Mouse (Mus musculus) kidney, adult 2 months (tissue): ENCODE results near the gene Lcn9.

Source experiments
- CTCF ChIP-seq: fragments of 200-500 bp; conservative IDR thresholded peaks from 2 replicates; pipeline ENCODE4 v1.5.1; 2011; ENCODE audit warnings: low read depth, mild to moderate bottlenecking, control low read depth, low read length, moderate library complexity, mixed read lengths; ENCODE audit not compliant: insufficient read depth, insufficient read length
- POLR2A ChIP-seq: fragments of 200-500 bp; IDR thresholded peaks from one replicate; pipeline ENCODE4 v1.6.1; 2011; ENCODE audit warnings: low read depth, low read length, control low read depth

DNA sequence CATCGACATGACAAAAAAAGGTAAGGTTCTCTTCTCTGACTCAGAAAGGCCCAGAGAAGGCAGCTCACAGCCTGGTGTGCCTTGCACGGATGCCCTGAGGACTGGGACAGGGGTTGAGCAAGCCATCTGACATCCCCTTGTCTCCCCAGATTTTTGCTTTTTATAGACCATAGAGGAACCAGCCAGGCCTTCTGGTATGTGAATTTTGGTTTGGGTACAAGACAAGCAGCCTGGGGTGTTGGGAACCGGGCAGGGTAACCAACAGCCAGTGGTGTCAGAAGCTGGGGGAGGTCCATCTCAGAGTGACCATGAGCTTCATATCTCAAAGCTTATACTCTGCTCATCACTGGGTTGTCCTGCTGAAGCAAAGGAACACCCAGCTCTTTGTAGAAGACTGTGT lies 1.8 kb downstream of the Lcn9 start:
- TF ChIP-seq CTCF (no peak), POLR2A (no peak)
